Mouse (Mus musculus): ENCODE measurements around the gene Pum2. TPM values are rescaled to one million over a fixed set of nuclear protein-coding genes. Genes with fewer than 3 reads are reported as not detected.
A peak's percentile ranks its signal among the peaks of the same experiment; 100 is the strongest.

Gene Pum2
- total RNA-seq, 2 experiments from 2014 or later, result 76.3 to 92.5 TPM

DNA sequence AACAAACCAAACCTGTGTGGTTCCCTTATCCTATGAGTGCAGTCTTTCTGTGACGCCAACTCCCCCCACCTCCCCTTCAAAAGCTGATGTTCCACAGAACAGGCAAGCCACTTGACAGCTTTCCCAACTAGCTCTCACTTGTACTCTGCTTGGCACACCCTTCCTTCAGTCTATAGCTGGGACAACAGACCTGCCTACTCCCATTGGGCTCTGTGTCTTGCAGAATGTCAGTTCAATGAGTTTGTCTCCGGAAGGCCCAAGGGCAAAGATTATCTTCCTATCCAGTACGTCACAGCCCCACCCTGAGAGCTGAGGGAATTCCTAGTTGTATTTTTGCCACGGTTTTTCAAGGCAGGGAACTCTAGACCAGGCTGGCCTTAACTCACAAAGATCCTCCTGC lies 85.2 kb downstream of the Pum2 start:
- DNase-seq (ENCODE audit: low spot score), result no peak

DNA sequence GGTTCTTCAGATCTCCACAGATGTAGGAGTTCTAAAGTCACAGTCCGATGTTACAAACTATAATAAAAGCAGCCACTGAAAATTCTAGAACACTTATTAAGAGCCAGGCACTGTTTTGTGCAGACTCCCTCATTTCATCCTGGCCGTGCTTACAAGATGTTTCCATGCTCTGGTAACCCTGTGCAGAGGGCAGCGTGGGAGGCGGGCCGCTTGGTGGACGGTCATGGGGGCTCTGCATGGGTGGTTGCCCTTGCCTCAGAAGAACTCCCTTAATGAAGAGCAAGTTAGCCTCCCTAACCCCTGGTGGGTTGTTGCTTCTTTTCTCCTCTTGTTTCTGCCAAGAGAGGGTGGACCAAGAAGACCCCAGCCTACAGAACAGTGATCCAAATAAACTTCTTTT lies 85.8 kb downstream of the Pum2 start:
- DNase-seq (ENCODE audit: low spot score), result no peak

- no peak for DNase-seq (ENCODE audit: low spot score)
Observed at GRCm38 (mm10) chr12:8760561-8760960, 86.6 kb downstream of the Pum2 start.

DNA sequence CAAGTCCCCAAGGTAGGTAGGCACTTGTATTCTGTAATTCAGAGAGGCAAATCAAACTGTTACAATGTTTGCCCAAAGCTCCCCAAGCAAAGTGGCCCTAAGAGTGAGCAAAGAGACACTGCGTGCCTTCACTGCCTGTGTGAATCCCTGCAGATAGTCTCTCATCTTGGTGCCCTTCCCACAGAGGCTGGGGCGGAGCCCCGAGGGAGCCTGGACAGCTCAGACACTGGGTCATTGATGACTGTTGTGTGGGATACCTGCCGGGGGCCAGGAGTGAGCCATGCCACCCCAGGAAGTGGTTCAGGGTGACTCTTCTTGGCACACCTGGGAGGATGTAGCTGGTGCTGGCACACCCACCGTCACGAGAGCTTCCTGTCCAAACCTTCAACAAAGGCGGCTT lies 87.1 kb downstream of the Pum2 start:
- DNase-seq (ENCODE audit: low spot score), result no peak

GRCm38 (mm10) chr12:8762667-8763066 lies 88.7 kb downstream of the Pum2 start:
- DNase-seq (ENCODE audit: low spot score), result no peak

GRCm38 (mm10) chr12:8764221-8764930 lies 90.4 kb downstream of the Pum2 start:
- DNase-seq (ENCODE audit: low spot score), result no peak

DNA sequence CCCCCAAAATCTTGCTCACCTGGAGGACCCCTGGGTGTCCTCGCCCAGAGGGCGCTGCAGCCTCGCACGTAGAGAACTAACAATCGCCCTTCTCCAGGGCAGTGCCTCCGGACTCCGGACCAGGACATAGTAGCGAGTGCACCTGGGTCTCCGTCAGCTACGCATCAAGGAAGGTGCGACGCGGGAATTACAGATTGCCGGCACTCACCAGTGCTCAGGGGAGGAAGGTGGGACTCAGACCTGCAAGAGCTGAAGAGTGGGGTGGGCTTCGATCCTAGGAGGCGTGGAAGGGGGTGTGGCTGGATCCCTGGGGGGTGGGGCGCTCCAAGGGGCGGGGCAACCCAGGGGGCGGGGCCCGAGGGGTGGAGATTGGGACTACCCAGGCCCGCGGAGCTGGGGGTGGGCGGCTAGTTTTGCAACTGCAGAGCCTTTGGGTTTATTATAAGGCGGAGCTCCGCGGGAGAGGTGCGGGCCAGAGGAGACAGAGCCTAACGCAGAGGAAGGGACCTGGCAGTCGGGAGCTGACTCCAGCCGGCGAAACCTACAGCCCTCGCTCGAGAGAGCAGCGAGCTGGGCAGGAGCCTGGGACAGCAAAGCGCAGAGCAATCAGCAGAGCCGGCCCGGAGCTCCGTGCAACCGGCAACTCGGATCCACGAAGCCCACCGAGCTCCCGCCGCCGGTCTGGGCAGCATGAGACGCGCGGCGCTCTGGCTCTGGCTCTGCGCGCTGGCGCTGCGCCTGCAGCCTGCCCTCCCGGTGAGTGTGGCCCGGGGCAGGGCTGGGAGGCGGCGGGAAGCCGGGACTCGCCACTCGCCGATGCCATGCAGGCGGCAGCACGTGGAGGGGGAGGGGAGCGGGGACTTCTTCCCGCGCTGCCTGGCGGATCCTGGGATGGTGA lies 97.3 kb downstream of the Pum2 start, which contains the start of gene Sdc1:
Gene Sdc1, plus strand, starts transcription at position 378 of the 898 bp plus-strand sequence.
- peak; percentile 38 for DNase-seq (ENCODE audit: low spot score)

- peak; percentile 10 for DNase-seq (ENCODE audit: low spot score)
Observed at GRCm38 (mm10) chr12:8771844-8772380, 98.0 kb downstream of the Pum2 start.

- peak; percentile 21 for DNase-seq (ENCODE audit: low spot score)
Observed at GRCm38 (mm10) chr12:8772451-8773143, 98.7 kb downstream of the Pum2 start.

DNA sequence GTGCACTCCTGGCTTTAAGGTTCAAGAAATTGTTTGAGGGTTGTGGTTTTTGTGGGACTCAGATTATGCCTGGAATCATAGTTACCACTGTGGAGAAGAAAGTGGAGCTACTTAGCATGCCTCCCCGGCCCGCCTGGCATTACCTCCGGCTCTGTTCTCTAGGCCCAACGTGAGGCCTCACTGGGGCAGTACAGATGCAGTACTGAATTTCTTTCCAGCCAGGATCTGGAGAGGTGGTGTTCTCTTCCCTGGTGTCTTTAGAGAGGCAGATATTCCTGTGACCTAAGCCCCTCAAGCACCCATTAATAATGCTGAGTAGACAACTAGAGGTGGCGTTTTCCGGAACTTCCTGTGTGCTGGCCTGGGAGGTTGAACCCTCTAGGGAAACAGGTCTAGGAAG lies 99.4 kb downstream of the Pum2 start:
- no peak for DNase-seq (ENCODE audit: low spot score)

GRCm38 (mm10) chr12:8774183-8774582 lies 100.2 kb downstream of the Pum2 start:
- DNase-seq (ENCODE audit: low spot score), result no peak

DNA sequence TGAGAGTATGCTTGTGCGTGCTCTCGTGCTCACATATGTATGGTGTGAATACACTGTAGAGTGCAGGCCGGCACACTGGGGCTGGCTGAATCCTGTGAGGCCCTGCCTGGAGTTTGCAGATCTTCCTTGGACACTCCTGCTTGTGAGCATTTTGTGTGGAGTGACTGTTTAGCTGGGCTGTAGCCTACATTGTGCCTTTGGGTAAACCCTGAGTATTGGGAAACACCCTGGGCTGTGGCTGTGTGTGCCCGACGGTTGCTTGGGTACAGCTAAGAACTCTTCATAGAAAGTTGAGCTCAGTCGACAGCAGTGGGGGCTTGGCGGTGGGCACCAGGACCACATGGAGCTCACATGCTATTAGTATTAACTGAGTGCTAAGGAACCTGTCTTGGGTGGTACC lies 102.3 kb downstream of the Pum2 start:
- no peak for DNase-seq (ENCODE audit: low spot score)

- no peak for DNase-seq (ENCODE audit: low spot score)
Observed at GRCm38 (mm10) chr12:8776741-8777140, 102.8 kb downstream of the Pum2 start.

GRCm38 (mm10) chr12:8778106-8778505 lies 104.2 kb downstream of the Pum2 start:
- no peak for DNase-seq (ENCODE audit: low spot score)

GRCm38 (mm10) chr12:8779851-8780250 lies 105.9 kb downstream of the Pum2 start:
- no peak for DNase-seq (ENCODE audit: low spot score)

DNA sequence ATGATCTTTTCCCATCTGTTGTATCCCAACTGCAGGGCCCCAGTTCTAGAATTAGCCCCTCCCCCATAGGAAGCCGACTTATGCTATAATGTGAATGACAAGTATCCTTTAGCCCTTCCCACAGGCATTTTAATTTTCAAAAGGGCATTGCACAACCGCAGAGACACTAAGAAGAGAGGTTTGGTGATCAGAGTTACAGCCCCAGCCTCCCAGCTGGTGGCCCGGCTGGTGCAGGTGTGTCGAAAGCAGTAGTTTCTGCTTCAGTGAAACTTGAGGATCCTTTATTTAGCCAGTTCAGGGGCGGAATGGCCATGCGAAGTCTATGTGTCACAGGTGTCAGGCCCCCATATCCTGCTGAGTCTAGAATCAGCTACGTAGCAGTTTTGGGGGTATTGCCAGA lies 107.2 kb downstream of the Pum2 start:
- DNase-seq (ENCODE audit: low spot score), result no peak

DNA sequence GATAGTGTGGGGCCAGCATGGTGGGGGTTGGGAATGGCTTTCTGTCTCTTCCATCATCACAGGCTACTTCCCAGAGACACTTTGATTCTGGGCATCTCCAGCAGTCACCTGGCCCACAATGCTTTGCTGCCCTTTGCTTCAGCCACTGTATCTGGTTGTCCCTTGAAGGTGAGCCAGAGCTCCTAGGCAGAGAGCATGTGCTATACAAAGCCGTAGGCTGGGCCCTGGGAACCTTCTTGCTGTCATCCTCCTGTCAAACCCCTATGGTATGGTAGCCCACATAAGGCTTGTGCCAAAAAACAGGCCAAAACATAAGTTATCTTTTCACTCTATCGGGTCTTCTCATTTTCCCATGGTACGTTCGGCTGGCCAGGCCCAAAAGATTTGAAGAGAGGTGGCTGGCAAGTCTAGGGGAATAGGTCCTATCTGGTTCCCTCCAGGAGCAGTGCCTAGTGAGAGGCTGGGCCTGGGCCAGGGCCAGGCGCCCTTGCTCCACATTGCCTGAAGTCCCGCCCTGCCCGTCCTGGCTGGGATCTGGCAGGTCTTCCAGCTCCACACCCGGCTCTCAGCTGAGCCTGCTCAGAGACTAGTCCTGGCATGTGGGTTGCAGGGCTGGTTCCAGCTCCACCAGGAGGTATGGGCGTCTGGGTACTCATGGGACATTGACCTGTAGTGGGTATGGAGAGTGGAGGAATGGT lies 107.9 kb downstream of the Pum2 start:
- peak; percentile 62 for DNase-seq (ENCODE audit: low spot score)

- DNase-seq (ENCODE audit: low spot score), result no peak
Observed at GRCm38 (mm10) chr12:8782565-8782964, 108.6 kb downstream of the Pum2 start.

GRCm38 (mm10) chr12:8784189-8784588 lies 110.3 kb downstream of the Pum2 start:
- no peak for DNase-seq (ENCODE audit: low spot score)

- DNase-seq (ENCODE audit: low spot score), result no peak
Observed at GRCm38 (mm10) chr12:8786476-8786875, 112.5 kb downstream of the Pum2 start.
